13 mouse cellular contexts compared by ENCODE assay signal in genomic region chr3:51096545-51096944, GRCm38 (mm10).
A peak's percentile ranks its signal among the peaks of the same experiment; 100 is the strongest.
DNase-seq lines count a peak whose midpoint lies in the region; ATAC-seq lines count a peak whose summit lies in the region.
"Had no signal": no experiment of that assay in that cellular context is flagged by ENCODE, and none has a peak within 500 bp of the region (broad histone marks: within the 10 kb centered on the region; RNA-seq: fewer than 3 reads in every experiment).

No protein-coding gene starts in this region.

- no peak overlapping the region for H3K4me3 ChIP-seq in heart, embryonic 15.5 days
- H3K4me3 ChIP-seq in forebrain, embryonic 15.5 days, result peak overlapping the region; percentile 9; the same call in 1 of the 2 replicates
- H3K4me3 ChIP-seq in midbrain, embryonic 10.5 days, result no peak overlapping the region
- H3K4me3 ChIP-seq in stomach, embryonic 15.5 days (replicated peaks), result no peak overlapping the region
- H3K4me3 ChIP-seq: heart, adult 2 months had no signal

- intact Hi-C loops in heart, postnatal 14 days (cut with DNase I), result no loop called here

- H3K27ac ChIP-seq in heart, embryonic 15.5 days, result no peak overlapping the region
- H3K27ac ChIP-seq in forebrain, embryonic 15.5 days (replicated peaks), result peak overlapping the region; percentile 96
- H3K27ac ChIP-seq in midbrain, embryonic 10.5 days (replicated peaks), result peak overlapping the region; percentile 74
- no peak overlapping the region for H3K27ac ChIP-seq in stomach, embryonic 15.5 days
- H3K27ac ChIP-seq: heart, adult 2 months had no signal

- no peaks in the 10 kb centered on the region for H3K27me3 ChIP-seq in heart, embryonic 15.5 days
- no peaks in the 10 kb centered on the region for H3K27me3 ChIP-seq in forebrain, embryonic 15.5 days
- no peaks in the 10 kb centered on the region for H3K27me3 ChIP-seq in midbrain, embryonic 10.5 days (ENCODE audit: low read depth, poor library complexity, severe bottlenecking)
- no peaks in the 10 kb centered on the region for H3K27me3 ChIP-seq in stomach, embryonic 15.5 days (replicated peaks)

- whole genome bisulfite sequencing in heart, embryonic 15.5 days, result 33% methylated on average over 6 of the region's 6 CpGs
- 10% methylated on average over 6 of the region's 6 CpGs for WGBS in forebrain, embryonic 15.5 days
- WGBS in midbrain, embryonic 10.5 days, result 53% methylated on average over 6 of the region's 6 CpGs
- 24% methylated on average over 6 of the region's 6 CpGs for whole genome bisulfite sequencing in stomach, embryonic 15.5 days

- 0 out of 2 replicates have a peak overlapping the region, but pooled peaks have one; percentile 29 for H3K4me2 ChIP-seq in heart, embryonic 15.5 days
- H3K4me2 ChIP-seq in forebrain, embryonic 15.5 days (replicated peaks), result peak overlapping the region; percentile 35
- H3K4me2 ChIP-seq in stomach, embryonic 15.5 days, result peak overlapping the region; percentile 24; the same call in 1 of the 2 replicates

- H3K4me1 ChIP-seq in heart, embryonic 15.5 days (replicated peaks), result no peaks in the 10 kb centered on the region
- peaks cover 30% of the 10 kb centered on the region for H3K4me1 ChIP-seq in forebrain, embryonic 15.5 days
- peaks cover 23% of the 10 kb centered on the region for H3K4me1 ChIP-seq in midbrain, embryonic 10.5 days
- H3K4me1 ChIP-seq in stomach, embryonic 15.5 days, result peaks cover 7% of the 10 kb centered on the region; the same call in 1 of the 2 replicates

- ATAC-seq in heart, embryonic 15.5 days (replicated peaks; ENCODE audit: insufficient number of reproducible peaks, insufficient read depth, low FRiP score, low read depth), result no peak
- peak; percentile 55 for ATAC-seq in forebrain, embryonic 15.5 days (replicated peaks)
- no peak; the same call in 1 of the 2 replicates for ATAC-seq in stomach, embryonic 15.5 days (ENCODE audit: insufficient read depth, low FRiP score, low read depth)
- ATAC-seq: activated CD4-positive, CD25-positive, alpha-beta regulatory T cell, adult 4 months; inflammation-experienced regulatory T-cells, adult 6 months had no signal

- no peaks in the 10 kb centered on the region for H3K9me3 ChIP-seq in heart, embryonic 15.5 days (replicated peaks)
- H3K9me3 ChIP-seq in forebrain, embryonic 15.5 days, result no peaks in the 10 kb centered on the region
- H3K9me3 ChIP-seq in midbrain, embryonic 10.5 days (replicated peaks), result no peaks in the 10 kb centered on the region
- no peaks in the 10 kb centered on the region for H3K9me3 ChIP-seq in stomach, embryonic 15.5 days

- DNase-seq in heart, postnatal 14 days, result no peak
- no peak for DNase-seq in midbrain, embryonic 10.5 days (ENCODE audit: low spot score)
- no peak for DNase-seq in adrenal gland, postnatal 10 days
- DNase-seq in frontal cortex, postnatal 25 days (ENCODE audit: low spot score in 2 of 2), result no peak
- DNase-seq in lung, adult 18-20 months, result no peak
- DNase-seq: B cell, adult 2 months; heart, adult 2 months; lung, postnatal 14 days had no signal

- no peaks in the 10 kb centered on the region for H3K36me3 ChIP-seq in heart, embryonic 15.5 days
- H3K36me3 ChIP-seq in forebrain, embryonic 15.5 days, result no peaks in the 10 kb centered on the region
- H3K36me3 ChIP-seq in midbrain, embryonic 10.5 days, result no peaks in the 10 kb centered on the region
- no peaks in the 10 kb centered on the region for H3K36me3 ChIP-seq in stomach, embryonic 15.5 days

- no peak overlapping the region for H3K9ac ChIP-seq in heart, embryonic 15.5 days
- 0 out of 2 replicates have a peak overlapping the region, but pooled peaks have one; percentile 19 for H3K9ac ChIP-seq in forebrain, embryonic 15.5 days (replicated peaks)
- H3K9ac ChIP-seq in stomach, embryonic 15.5 days, result no peak overlapping the region

Comparison
In these comparisons a context has a peak if more than half of its experiments do, and no peak if none do; other contexts are left out.
1. H3K27ac ChIP-seq: peak in forebrain, embryonic 15.5 days (single experiment) and midbrain, embryonic 10.5 days (single experiment); none in heart, embryonic 15.5 days (single experiment) and stomach, embryonic 15.5 days (single experiment).
2. Peak in every context shown above with its lines, with median percentiles within 50 percentile points of each other: H3K4me2 ChIP-seq.